Mouse (Mus musculus) embryonic fibroblast, embryonic 13.5 days (primary cell): ENCODE results near the gene Krit1. TPM values are rescaled to one million over a fixed set of nuclear protein-coding genes. Genes with fewer than 3 reads are reported as not detected.

Experiments
- H3K27ac ChIP-seq: 2 replicates; pipeline ENCODE4 v1.5.1; 2012; ENCODE audit warnings: low read length, control low read depth, inconsistent platforms; ENCODE audit not compliant: insufficient read depth
- H3K4me1 ChIP-seq: 2 replicates; pipeline ENCODE4 v1.6.1; 2011; ENCODE audit warnings: low read length; ENCODE audit not compliant: control insufficient read depth, insufficient read depth
- H3K4me3 ChIP-seq: 2 replicates; pipeline ENCODE4 v1.5.1; 2011; ENCODE audit warnings: mild to moderate bottlenecking, control low read depth, low read length; ENCODE audit not compliant: insufficient read depth
- CTCF ChIP-seq: IDR thresholded peaks from 2 replicates; pipeline ENCODE4 v1.5.1; 2011; ENCODE audit warnings: mild to moderate bottlenecking, control low read depth, low read length, moderate library complexity, borderline replicate concordance; ENCODE audit not compliant: insufficient read depth
- POLR2A ChIP-seq: IDR thresholded peaks from 2 replicates; pipeline ENCODE4 v1.6.1; 2011; ENCODE audit warnings: low read depth, mild to moderate bottlenecking, control low read depth, low read length, moderate library complexity
- polyA plus RNA-seq: library from polyadenylated mRNA; stranded (reverse); fragments of >200 nt; gene quantifications from 2 replicates; pipeline ENCODE4 v1.2.4, GENCODE M21; 2011; ENCODE audit warnings: low read depth; ENCODE audit not compliant: missing spikeins, insufficient read length

Gene Krit1
- polyA plus RNA-seq, 1 experiment, result 68.8 TPM

- no peak for TF ChIP-seq CTCF
- TF ChIP-seq POLR2A, result no peak
- no peak overlapping the region for H3K27ac ChIP-seq
- H3K4me1 ChIP-seq, result no peaks in the 10 kb centered on the region
- no peak overlapping the region for H3K4me3 ChIP-seq
These were observed 2.9 kb upstream of the Krit1 start for GRCm38 (mm10) chr5:3800041-3800440.

- Histone ChIP-seq H3K4me3 (peak overlapping the region; percentile 11; the same call in 1 of the 2 replicates), H3K4me1 (no peaks in the 10 kb centered on the region), H3K27ac (no peak overlapping the region)
- TF ChIP-seq POLR2A (no peak), CTCF (no peak)
These were observed 2.1 kb upstream of the Krit1 start for GRCm38 (mm10) chr5:3800881-3801280.

- no peaks in the 10 kb centered on the region for H3K4me1 ChIP-seq
- H3K4me3 ChIP-seq, result peak overlapping the region; percentile 88
- 0 out of 2 replicates have a peak overlapping the region, but pooled peaks have one; percentile 75 for H3K27ac ChIP-seq
- TF ChIP-seq CTCF (no peak), POLR2A (no peak)
These were observed 1.1 kb upstream of the Krit1 start for GRCm38 (mm10) chr5:3801672-3802432.

- Histone ChIP-seq H3K4me1 (no peaks in the 10 kb centered on the region), H3K4me3 (peak overlapping the region; percentile 88), H3K27ac (peak overlapping the region; percentile 75)
- TF ChIP-seq POLR2A (0 out of 2 replicates have a peak, but pooled peaks have one; percentile 14), CTCF (no peak)
These were observed 545 bp downstream of the Krit1 start for GRCm38 (mm10) chr5:3803292-3804165.

GRCm38 (mm10) chr5:3808472-3808871 lies 5.5 kb downstream of the Krit1 start:
- TF ChIP-seq CTCF, result no peak
- no peak for TF ChIP-seq POLR2A
- Histone ChIP-seq H3K4me3 (no peak overlapping the region), H3K4me1 (no peaks in the 10 kb centered on the region), H3K27ac (no peak overlapping the region)

GRCm38 (mm10) chr5:3834107-3834506 lies 31.1 kb downstream of the Krit1 start:
- Histone ChIP-seq H3K27ac (no peak overlapping the region), H3K4me3 (no peak overlapping the region), H3K4me1 (no peaks in the 10 kb centered on the region)
- no peak for TF ChIP-seq POLR2A
- TF ChIP-seq CTCF, result no peak

GRCm38 (mm10) chr5:3845026-3845425 lies 42.0 kb downstream of the Krit1 start, which contains the start of gene Lrrd1:
TSS of gene Lrrd1 (plus strand) at chr5:3845173.
- H3K4me1 ChIP-seq, result peaks cover 3% of the 10 kb centered on the region; the same call in 1 of the 2 replicates
- H3K4me3 ChIP-seq, result no peak within 1 kb of the TSS
- peak within 1 kb of the TSS; percentile 22; the same call in 1 of the 2 replicates for H3K27ac ChIP-seq
- no peak for TF ChIP-seq POLR2A
- no peak for TF ChIP-seq CTCF

- H3K4me1 ChIP-seq, result no peaks in the 10 kb centered on the region
- H3K27ac ChIP-seq, result no peak overlapping the region
- no peak for TF ChIP-seq POLR2A
- TF ChIP-seq CTCF, result no peak
- H3K4me3 ChIP-seq, result no peak overlapping the region
These were observed 67.2 kb downstream of the Krit1 start for GRCm38 (mm10) chr5:3870161-3870560.

- H3K4me1 ChIP-seq, result no peaks in the 10 kb centered on the region
- TF ChIP-seq POLR2A (no peak), CTCF (no peak)
- H3K27ac ChIP-seq, result no peak overlapping the region
- H3K4me3 ChIP-seq, result no peak overlapping the region
These were observed 69.4 kb downstream of the Krit1 start for GRCm38 (mm10) chr5:3872348-3872747.
